Mouse (Mus musculus) megakaryocyte, embryonic 14.5 days (primary cell): ENCODE data around the gene Manbal. TPM values are rescaled to one million over a fixed set of nuclear protein-coding genes. Genes with fewer than 3 reads are reported as not detected.

Experiments
- H3K27me3 ChIP-seq: replicated peaks from 2 replicates; pipeline ENCODE3; 2012; ENCODE audit warnings: inconsistent platforms
- H3K36me3 ChIP-seq: replicated peaks from 2 replicates; pipeline ENCODE3; 2012; ENCODE audit warnings: low read length, inconsistent platforms, mixed read lengths
- H3K4me1 ChIP-seq: 2 replicates; pipeline ENCODE4 v1.6.1; 2012; ENCODE audit warnings: inconsistent platforms
- H3K4me3 ChIP-seq: replicated peaks from 2 replicates; pipeline ENCODE3; 2012; ENCODE audit warnings: moderate library complexity, mild to moderate bottlenecking, inconsistent platforms
- H3K9me3 ChIP-seq: 2 replicates; pipeline ENCODE4 v1.6.1; 2012; ENCODE audit warnings: inconsistent platforms
- FLI1 ChIP-seq: IDR thresholded peaks from 2 replicates; pipeline ENCODE4 v1.6.1; 2012; ENCODE audit warnings: low read length, inconsistent platforms, mixed read lengths
- GATA1 ChIP-seq: IDR thresholded peaks from 3 replicates; pipeline ENCODE4 v1.6.1; 2012; ENCODE audit warnings: mixed read lengths, low read length, inconsistent platforms, borderline replicate concordance
- polyA plus RNA-seq: library from polyadenylated mRNA; stranded (reverse); fragments of >175 nt; gene quantifications from 2 replicates; pipeline ENCODE4 v1.2.3, GENCODE M21; 2012; ENCODE audit warnings: low replicate concordance; ENCODE audit not compliant: insufficient read depth

Manbal gene
- polyA plus RNA-seq, 1 experiment: 42.3 TPM

GRCm38 (mm10) chr2:157340221-157340741, 27.1 kb upstream of the Manbal start:
- no peaks in the 10 kb centered on the region for H3K36me3 ChIP-seq
- peaks cover 68% of the 10 kb centered on the region for H3K27me3 ChIP-seq
- no peaks in the 10 kb centered on the region for H3K9me3 ChIP-seq
- H3K4me3 ChIP-seq: no peak overlapping the region
- H3K4me1 ChIP-seq: peaks cover 55% of the 10 kb centered on the region
- TF ChIP-seq GATA1 (no peak), FLI1 (no peak)

GRCm38 (mm10) chr2:157341554-157342270, 25.7 kb upstream of the Manbal start:
- H3K36me3 ChIP-seq: no peaks in the 10 kb centered on the region
- H3K27me3 ChIP-seq: peaks cover 71% of the 10 kb centered on the region
- TF ChIP-seq FLI1: no peak
- no peak overlapping the region for H3K4me3 ChIP-seq
- H3K9me3 ChIP-seq: no peaks in the 10 kb centered on the region
- H3K4me1 ChIP-seq: peaks cover 51% of the 10 kb centered on the region

- H3K27me3 ChIP-seq: peaks cover 70% of the 10 kb centered on the region
- TF ChIP-seq FLI1: no peak
- no peak for TF ChIP-seq GATA1
- H3K36me3 ChIP-seq: no peaks in the 10 kb centered on the region
- H3K4me1 ChIP-seq: peaks cover 51% of the 10 kb centered on the region
- no peaks in the 10 kb centered on the region for H3K9me3 ChIP-seq
- H3K4me3 ChIP-seq: no peak overlapping the region
Observed at GRCm38 (mm10) chr2:157342328-157342926, 25.0 kb upstream of the Manbal start.

- H3K4me1 ChIP-seq: peaks cover 56% of the 10 kb centered on the region
- H3K27me3 ChIP-seq: peaks cover 73% of the 10 kb centered on the region
- H3K9me3 ChIP-seq: no peaks in the 10 kb centered on the region
- no peak overlapping the region for H3K4me3 ChIP-seq
- no peaks in the 10 kb centered on the region for H3K36me3 ChIP-seq
- no peak for TF ChIP-seq GATA1
- no peak for TF ChIP-seq FLI1
Observed at GRCm38 (mm10) chr2:157343337-157343736, 24.1 kb upstream of the Manbal start.

- Histone ChIP-seq H3K9me3 (no peaks in the 10 kb centered on the region), H3K4me1 (peaks cover 32% of the 10 kb centered on the region), H3K27me3 (peaks cover 68% of the 10 kb centered on the region), H3K4me3 (no peak within 1 kb of the TSS), H3K36me3 (no peaks in the 10 kb centered on the region)
- TF ChIP-seq GATA1: no peak
- TF ChIP-seq FLI1: no peak
Observed at GRCm38 (mm10) chr2:157347361-157348159, 19.8 kb upstream of the Manbal start, which contains the start of gene Ghrh. Gene Ghrh (minus strand): TSS chr2:157347506.

- Histone ChIP-seq H3K4me3 (no peak overlapping the region), H3K36me3 (no peaks in the 10 kb centered on the region), H3K9me3 (no peaks in the 10 kb centered on the region), H3K27me3 (peaks cover 56% of the 10 kb centered on the region), H3K4me1 (peaks cover 37% of the 10 kb centered on the region)
- TF ChIP-seq FLI1: no peak
- no peak for TF ChIP-seq GATA1
Observed at GRCm38 (mm10) chr2:157349121-157349778, 18.1 kb upstream of the Manbal start.

GRCm38 (mm10) chr2:157353183-157353582, 14.2 kb upstream of the Manbal start:
- Histone ChIP-seq H3K36me3 (peaks cover 5% of the 10 kb centered on the region), H3K4me3 (no peak overlapping the region), H3K9me3 (peaks cover 17% of the 10 kb centered on the region), H3K4me1 (peaks cover 30% of the 10 kb centered on the region), H3K27me3 (peaks cover 24% of the 10 kb centered on the region)
- TF ChIP-seq GATA1 (no peak), FLI1 (no peak)

GRCm38 (mm10) chr2:157354106-157354505, 13.3 kb upstream of the Manbal start:
- TF ChIP-seq FLI1 (no peak), GATA1 (no peak)

GRCm38 (mm10) chr2:157360028-157360427, 7.4 kb upstream of the Manbal start:
- no peak overlapping the region for H3K4me3 ChIP-seq
- H3K36me3 ChIP-seq: peaks cover 5% of the 10 kb centered on the region
- H3K4me1 ChIP-seq: peaks cover 21% of the 10 kb centered on the region
- peaks cover 14% of the 10 kb centered on the region for H3K9me3 ChIP-seq
- peaks cover 2% of the 10 kb centered on the region for H3K27me3 ChIP-seq
- TF ChIP-seq FLI1 (no peak), GATA1 (no peak)

More at GRCm38 (mm10) chr2:157354106-157354505, 13.3 kb upstream of the Manbal start:
- no peak overlapping the region for H3K4me3 ChIP-seq
- peaks cover 18% of the 10 kb centered on the region for H3K9me3 ChIP-seq
- H3K4me1 ChIP-seq: peaks cover 25% of the 10 kb centered on the region
- peaks cover 16% of the 10 kb centered on the region for H3K27me3 ChIP-seq
- H3K36me3 ChIP-seq: peaks cover 5% of the 10 kb centered on the region
